Mouse (Mus musculus) cerebellum, adult 2 months (tissue): Measurements from ENCODE around the gene Gsx1. TPM values are rescaled to one million over a fixed set of nuclear protein-coding genes. Genes with fewer than 3 reads are reported as not detected.

Experiments
- DNase-seq, 2 experiments: peaks; one replicate each; pipeline ENCODE4 v3.0.0; 2021
- H3K27ac ChIP-seq: fragments of 200-500 bp; 2 replicates; pipeline ENCODE4 v1.5.1; 2012; ENCODE audit warnings: low read length, control low read depth, inconsistent platforms; ENCODE audit not compliant: insufficient read depth
- H3K27me3 ChIP-seq: fragments of 200-500 bp; 2 replicates; pipeline ENCODE4 v1.6.1; 2012; ENCODE audit warnings: inconsistent platforms, mild to moderate bottlenecking, low read length, moderate library complexity; ENCODE audit not compliant: control insufficient read depth, insufficient read depth
- H3K4me1 ChIP-seq: fragments of 200-500 bp; 2 replicates; pipeline ENCODE4 v1.6.1; 2011; ENCODE audit warnings: low read length; ENCODE audit not compliant: control insufficient read depth, insufficient read depth
- H3K4me3 ChIP-seq: fragments of 200-500 bp; replicated peaks from 2 replicates; pipeline ENCODE3; 2011; ENCODE audit warnings: mild to moderate bottlenecking, low read depth, low read length, control low read depth; ENCODE audit not compliant: insufficient read depth
- CTCF ChIP-seq: fragments of 200-500 bp; IDR thresholded peaks from 2 replicates; pipeline ENCODE4 v1.5.1; 2011; ENCODE audit warnings: low read depth, mild to moderate bottlenecking, control low read depth, low read length, moderate library complexity, borderline replicate concordance; ENCODE audit not compliant: insufficient read depth
- POLR2A ChIP-seq: fragments of 200-500 bp; IDR thresholded peaks from 2 replicates; pipeline ENCODE4 v1.6.1; 2011; ENCODE audit warnings: low read length, control low read depth, borderline replicate concordance; ENCODE audit not compliant: insufficient read depth
- WGBS: fragments of 180-500 bp; shearing (Covaris S2); methylation state at CpG from one replicate; pipeline ENCODE4 v1.1.7; 2018; 5-methylcytosine and 5-hydroxymethylcytosine counted together
- polyA plus RNA-seq: library from polyadenylated mRNA; depleted of rRNA; stranded (reverse); fragments of >200 nt; gene quantifications from 2 replicates; pipeline ENCODE4 v1.2.3, GENCODE M21; 2012

Gene Gsx1
- polyA plus RNA-seq, 1 experiment: 0.51 TPM

GRCm38 (mm10) chr5:147189156-147189555 lies 660 bp downstream of the Gsx1 start:
- WGBS: 2% methylated on average over 28 of the region's 28 CpGs
- Histone ChIP-seq H3K4me1 (peaks cover 21% of the 10 kb centered on the region), H3K27ac (no peak overlapping the region), H3K4me3 (peak overlapping the region; percentile 0), H3K27me3 (peaks cover 20% of the 10 kb centered on the region; the same call in 1 of the 2 replicates)
- no peak for DNase-seq
- no peak for TF ChIP-seq CTCF
- TF ChIP-seq POLR2A: no peak

- Histone ChIP-seq H3K4me1 (peaks cover 21% of the 10 kb centered on the region), H3K27ac (no peak overlapping the region), H3K4me3 (no peak overlapping the region), H3K27me3 (peaks cover 19% of the 10 kb centered on the region; the same call in 1 of the 2 replicates)
- no peak for TF ChIP-seq CTCF
- 2% methylated on average over 46 of the region's 46 CpGs for WGBS
- peak; percentile 21 to 40 for DNase-seq
Measured at GRCm38 (mm10) chr5:147189836-147190602, 1.5 kb downstream of the Gsx1 start.

GRCm38 (mm10) chr5:147190885-147191284 lies 2.4 kb downstream of the Gsx1 start:
- no peak overlapping the region for H3K27ac ChIP-seq
- WGBS: 4% methylated on average over 7 of the region's 7 CpGs
- TF ChIP-seq POLR2A: no peak
- TF ChIP-seq CTCF: no peak
- peak; percentile 10 to 13 for DNase-seq
- H3K4me1 ChIP-seq: peaks cover 21% of the 10 kb centered on the region
- H3K4me3 ChIP-seq: no peak overlapping the region
- H3K27me3 ChIP-seq: peaks cover 19% of the 10 kb centered on the region; the same call in 1 of the 2 replicates

- no peak overlapping the region for H3K27ac ChIP-seq
- no peak overlapping the region for H3K4me3 ChIP-seq
- 6% methylated on average over 24 of the region's 24 CpGs for WGBS
- peaks cover 13% of the 10 kb centered on the region; the same call in 1 of the 2 replicates for H3K27me3 ChIP-seq
- TF ChIP-seq POLR2A (no peak), CTCF (no peak)
- peak in 1 of 2 experiments; percentile 13 for DNase-seq
- H3K4me1 ChIP-seq: peaks cover 14% of the 10 kb centered on the region
Measured at GRCm38 (mm10) chr5:147191801-147192575, 3.5 kb downstream of the Gsx1 start.

GRCm38 (mm10) chr5:147192576-147192960 lies 4.1 kb downstream of the Gsx1 start:
- 11% methylated on average over 9 of the region's 9 CpGs for WGBS

GRCm38 (mm10) chr5:147204905-147205304 lies 16.4 kb downstream of the Gsx1 start:
- no peak overlapping the region for H3K4me3 ChIP-seq
- 30% methylated on average over 6 of the region's 6 CpGs for WGBS
- no peak overlapping the region for H3K27ac ChIP-seq
- TF ChIP-seq POLR2A (no peak), CTCF (no peak)
- no peaks in the 10 kb centered on the region for H3K4me1 ChIP-seq
- no peak for DNase-seq
- H3K27me3 ChIP-seq: no peaks in the 10 kb centered on the region

More at GRCm38 (mm10) chr5:147192576-147192960, 4.1 kb downstream of the Gsx1 start:
- no peak for DNase-seq
- no peak for TF ChIP-seq POLR2A
- TF ChIP-seq CTCF: no peak
- Histone ChIP-seq H3K4me3 (no peak overlapping the region), H3K27me3 (peaks cover 12% of the 10 kb centered on the region; the same call in 1 of the 2 replicates), H3K27ac (no peak overlapping the region), H3K4me1 (peaks cover 11% of the 10 kb centered on the region)

- Histone ChIP-seq H3K4me1 (no peaks in the 10 kb centered on the region), H3K4me3 (no peak overlapping the region), H3K27ac (no peak overlapping the region), H3K27me3 (no peaks in the 10 kb centered on the region)
- no peak for TF ChIP-seq POLR2A
- no peak for TF ChIP-seq CTCF
- WGBS: 98% methylated on average over 20 of the region's 20 CpGs
- no peak for DNase-seq
Measured at GRCm38 (mm10) chr5:147207852-147208251, 19.4 kb downstream of the Gsx1 start.
